Mouse (Mus musculus) ES-E14 (cell line): Measurements from ENCODE around the gene Ccdc13. TPM values are rescaled to one million over a fixed set of nuclear protein-coding genes. Genes with fewer than 3 reads are reported as not detected.
A peak's percentile ranks its signal among the peaks of the same experiment; 100 is the strongest.

Experiments used
- DNase-seq: peaks from one replicate; pipeline ENCODE4 v3.0.0-alpha.2; 2013; ENCODE audit warnings: low read depth, low spot score
- H3K27ac ChIP-seq: 2 replicates; pipeline ENCODE4 v1.5.1; 2012; ENCODE audit warnings: low read depth, mild to moderate bottlenecking, low read length, moderate library complexity, mixed read lengths; ENCODE audit not compliant: poor library complexity, insufficient read depth, severe bottlenecking
- H3K36me3 ChIP-seq: 2 replicates; pipeline ENCODE4 v1.6.1; 2012; ENCODE audit warnings: mild to moderate bottlenecking, low read length, moderate library complexity, mixed read lengths; ENCODE audit not compliant: control insufficient read depth, poor library complexity, insufficient read depth, severe bottlenecking
- H3K4me1 ChIP-seq, 2 experiments: fragments of 150-350 bp in 1 of 2; sonication (generic) in 1 of 2; 2 replicates each; pipeline ENCODE4 v1.6.1; 2012; ENCODE audit warnings: low read length in 2 of 2, mild to moderate bottlenecking in 1 of 2, mixed read lengths in 1 of 2; ENCODE audit not compliant: control insufficient read depth in 2 of 2, insufficient read depth in 2 of 2, poor library complexity in 1 of 2
- H3K4me3 ChIP-seq, 2 experiments: fragments of 150-350 bp in 1 of 2; sonication (generic) in 1 of 2; 2 replicates each; pipeline ENCODE4 v1.5.1; 2012; ENCODE audit warnings: low read length in 2 of 2, low read depth in 1 of 2, mild to moderate bottlenecking in 1 of 2, mixed read lengths in 1 of 2; ENCODE audit not compliant: insufficient read depth in 1 of 2, poor library complexity in 1 of 2, severe bottlenecking in 1 of 2
- H3K9ac ChIP-seq: 2 replicates; pipeline ENCODE4 v1.6.1; 2012; ENCODE audit warnings: low read depth, mild to moderate bottlenecking, low read length, mixed read lengths; ENCODE audit not compliant: poor library complexity, insufficient read depth, severe bottlenecking
- H3K9me3 ChIP-seq: fragments of 150-350 bp; sonication (generic); 2 replicates; pipeline ENCODE4 v1.6.1; 2012; ENCODE audit warnings: low read depth, mild to moderate bottlenecking, low read length; ENCODE audit not compliant: control insufficient read depth, insufficient read depth
- CHD2 ChIP-seq: IDR thresholded peaks from 2 replicates; pipeline ENCODE4 v1.6.1; 2014; ENCODE audit warnings: mild to moderate bottlenecking, low read depth, low read length, inconsistent platforms
- HCFC1 ChIP-seq: IDR thresholded peaks from 2 replicates; pipeline ENCODE4 v1.6.1; 2012; ENCODE audit warnings: low read length, inconsistent platforms, borderline replicate concordance; ENCODE audit not compliant: insufficient read depth
- MAFK ChIP-seq: IDR thresholded peaks from 2 replicates; pipeline ENCODE4 v1.6.1; 2014; ENCODE audit warnings: mild to moderate bottlenecking, low read depth, low read length, inconsistent platforms; ENCODE audit not compliant: insufficient read depth
- ZC3H11A ChIP-seq: IDR thresholded peaks from 2 replicates; pipeline ENCODE4 v1.6.1; 2012; ENCODE audit warnings: low read depth, mild to moderate bottlenecking, inconsistent platforms, low read length, borderline replicate concordance
- ZNF384 ChIP-seq: IDR thresholded peaks from 2 replicates; pipeline ENCODE4 v1.6.1; 2012; ENCODE audit warnings: low read depth, low read length, inconsistent platforms
- in situ Hi-C, 2 experiments: fragments of 600-800 bp; cut with MboI; formaldehyde crosslinking; loops; one replicate each; pipeline ENCODE4 v1.15.1; 2025; ENCODE audit warnings: low sequenced_read_pairs in 2 of 2, inconsistent platforms in 1 of 2; ENCODE audit not compliant: unreplicated experiment in 2 of 2
- total RNA-seq: library from RNA; depleted of rRNA; stranded (reverse); fragments of 300-350 nt; gene quantifications from 2 replicates; pipeline ENCODE4 v1.2.3, GENCODE M21; 2012

Gene Ccdc13
- total RNA-seq, 1 experiment: 0.58 TPM

GRCm38 (mm10) chr9:121860921-121861320 lies 21.7 kb upstream of the Ccdc13 start:
- in situ Hi-C loops: no loop called here
- Histone ChIP-seq H3K36me3 (no peaks in the 10 kb centered on the region), H3K4me3 (no peak overlapping the region), H3K4me1 (peaks cover 0 to 2% of the 10 kb centered on the region in 2 experiments; a peak in 1 of 4 replicates), H3K9ac (no peak overlapping the region), H3K9me3 (no peaks in the 10 kb centered on the region), H3K27ac (no peak overlapping the region)
- no peak for DNase-seq
- no peak for TF ChIP-seq CHD2
- TF ChIP-seq ZNF384: no peak
- no peak for TF ChIP-seq MAFK
- TF ChIP-seq HCFC1: no peak
- no peak for TF ChIP-seq ZC3H11A

GRCm38 (mm10) chr9:121859345-121859744 lies 20.1 kb upstream of the Ccdc13 start:
- TF ChIP-seq HCFC1 (no peak), ZC3H11A (no peak), CHD2 (no peak), ZNF384 (no peak), MAFK (no peak)
- no peak overlapping the region for H3K27ac ChIP-seq
- DNase-seq: no peak

GRCm38 (mm10) chr9:121858153-121858488 lies 18.9 kb upstream of the Ccdc13 start, which contains the start of gene Higd1a:
Gene Higd1a (minus strand): TSS chr9:121858362.
- TF ChIP-seq MAFK (no peak), HCFC1 (no peak), CHD2 (no peak)
- H3K9ac ChIP-seq: peak within 1 kb of the TSS; percentile 96
- peak within 1 kb of the TSS; percentile 93 for H3K27ac ChIP-seq
- H3K36me3 ChIP-seq: no peaks in the 10 kb centered on the region
- H3K9me3 ChIP-seq: no peaks in the 10 kb centered on the region
- no peak for DNase-seq
- peaks cover 2 to 4% of the 10 kb centered on the region in 2 experiments; a peak in 2 of 4 replicates for H3K4me1 ChIP-seq
- in situ Hi-C loops: no loop called here
- peak within 1 kb of the TSS; percentile 77 to 92 for H3K4me3 ChIP-seq

More at GRCm38 (mm10) chr9:121859345-121859744, 20.1 kb upstream of the Ccdc13 start:
- no peak overlapping the region for H3K4me3 ChIP-seq
- in situ Hi-C loops: no loop called here
- H3K4me1 ChIP-seq: peaks cover 2% of the 10 kb centered on the region in 2 experiments; a peak in 2 of 4 replicates
- no peaks in the 10 kb centered on the region for H3K36me3 ChIP-seq
- H3K9ac ChIP-seq: no peak overlapping the region
- H3K9me3 ChIP-seq: no peaks in the 10 kb centered on the region

- in situ Hi-C loops: no loop called here
- Histone ChIP-seq H3K27ac (peak overlapping the region; percentile 93), H3K4me1 (peaks cover 2 to 4% of the 10 kb centered on the region in 2 experiments; a peak in 2 of 4 replicates), H3K9ac (peak overlapping the region; percentile 96), H3K4me3 (peak overlapping the region; percentile 77 to 92), H3K9me3 (no peaks in the 10 kb centered on the region), H3K36me3 (no peaks in the 10 kb centered on the region)
- TF ChIP-seq HCFC1 (no peak), MAFK (no peak)
- peak; percentile 91 for DNase-seq
These were observed 18.4 kb upstream of the Ccdc13 start for GRCm38 (mm10) chr9:121857474-121858152.
